Mouse (Mus musculus): ENCODE results near the gene Gm6337. TPM values are rescaled to one million over a fixed set of nuclear protein-coding genes. Genes with fewer than 3 reads are reported as not detected.
A peak's percentile ranks its signal among the peaks of the same experiment; 100 is the strongest.
"Not testable (repeated sequence)": the region's sequence is repeated elsewhere in the genome, so short reads cannot be mapped to it uniquely, and the experiment has no call there.

Gene Gm6337
- polyA plus RNA-seq (2015; fragmentation: Nextera tagmentation; extraction: Ambion mirVana): not detected in 2 replicates

DNA sequence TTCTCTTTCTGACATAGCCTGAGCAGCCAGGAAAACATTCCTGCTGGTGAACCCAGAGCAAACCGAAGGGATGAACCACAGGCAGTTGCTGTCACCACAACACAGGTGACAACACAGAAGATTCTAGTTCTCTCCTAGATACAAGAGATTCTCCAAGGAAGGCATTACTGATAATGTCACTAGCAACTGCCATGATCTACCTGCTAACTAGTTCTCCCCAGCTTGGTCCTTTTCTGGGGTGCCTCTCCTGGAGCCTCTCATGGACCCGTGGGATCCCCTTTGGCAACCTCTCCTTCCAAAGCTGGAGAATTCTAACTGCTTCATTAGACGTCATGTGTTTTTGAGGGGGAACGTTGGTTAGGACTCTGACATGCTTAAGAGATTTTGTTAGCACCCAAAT is at the start of gene Gm6337:
Gene Gm6337, minus strand, starts transcription at position 101 of the 400 bp plus-strand sequence.
- WGBS: 77% methylated on average over 2 of the region's 4 CpGs
- not testable (repeated sequence) for H3K4me2 ChIP-seq (ENCODE audit: low read depth, low read length); H3K9me3 ChIP-seq (replicated peaks; ENCODE audit: control insufficient read depth, low read length); H3K36me3 ChIP-seq (ENCODE audit: control insufficient read depth, insufficient read depth, low read length); ATAC-seq (ENCODE audit: insufficient read depth, low FRiP score); H3K4me1 ChIP-seq (ENCODE audit: control insufficient read depth, insufficient read depth, low read length); H3K9ac ChIP-seq (ENCODE audit: low read length); H3K27me3 ChIP-seq (ENCODE audit: control insufficient read depth, insufficient read depth, low read length); H3K4me3 ChIP-seq (replicated peaks; ENCODE audit: low read length); H3K27ac ChIP-seq (ENCODE audit: low read length)

GRCm38 (mm10) chr14:6107500-6107899 is 49.4 kb upstream of the Gm6337 start:
- Histone ChIP-seq H3K4me3 (replicated peaks; ENCODE audit: low read length) (peak overlapping the region; percentile 35; the same call in 1 of the 2 replicates), H3K4me2 (ENCODE audit: low read depth, low read length) (peak overlapping the region; percentile 44)
- ATAC-seq (ENCODE audit: insufficient read depth, low FRiP score); H3K27me3 ChIP-seq (ENCODE audit: control insufficient read depth, insufficient read depth, low read length); H3K4me1 ChIP-seq (ENCODE audit: control insufficient read depth, insufficient read depth, low read length); H3K27ac ChIP-seq (ENCODE audit: low read length); H3K9ac ChIP-seq (ENCODE audit: low read length); H3K9me3 ChIP-seq (replicated peaks; ENCODE audit: control insufficient read depth, low read length); H3K36me3 ChIP-seq (ENCODE audit: control insufficient read depth, insufficient read depth, low read length): not testable (repeated sequence)
- 8% methylated on average over 8 of the region's 9 CpGs for WGBS

DNA sequence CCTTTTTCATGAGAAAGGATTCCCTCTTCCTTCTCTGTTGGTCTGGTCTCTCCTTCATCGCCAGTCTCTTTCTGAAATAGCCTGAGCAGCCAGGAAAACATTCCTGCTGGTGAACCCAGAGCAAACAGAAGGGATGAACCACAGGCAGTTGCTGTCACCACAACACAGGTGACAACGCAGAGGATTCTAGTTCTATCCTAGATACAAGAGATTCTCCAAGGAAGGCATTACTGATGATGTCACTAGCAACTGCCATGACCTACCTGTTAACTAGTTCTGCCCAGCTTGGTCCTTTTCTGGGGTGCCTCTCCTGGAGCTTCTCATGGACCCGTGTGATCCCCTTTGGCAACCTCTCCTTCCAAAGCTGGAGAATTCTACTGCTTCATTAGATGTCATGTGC is 35.8 kb upstream of the Gm6337 start, which contains the start of gene Gm8206:
Gene Gm8206, minus strand, starts transcription at position 101 of the 400 bp plus-strand sequence.
- not testable (repeated sequence) for H3K27ac ChIP-seq (ENCODE audit: low read length); H3K4me2 ChIP-seq (ENCODE audit: low read depth, low read length)

More for the DNA sequence above, 35.8 kb upstream of the Gm6337 start, which contains the start of gene Gm8206:
- not testable (repeated sequence) for H3K9ac ChIP-seq (ENCODE audit: low read length); H3K4me1 ChIP-seq (ENCODE audit: control insufficient read depth, insufficient read depth, low read length); ATAC-seq (ENCODE audit: insufficient read depth, low FRiP score); H3K9me3 ChIP-seq (replicated peaks; ENCODE audit: control insufficient read depth, low read length); H3K4me3 ChIP-seq (replicated peaks; ENCODE audit: low read length); H3K27me3 ChIP-seq (ENCODE audit: control insufficient read depth, insufficient read depth, low read length); H3K36me3 ChIP-seq (ENCODE audit: control insufficient read depth, insufficient read depth, low read length)
- WGBS: 81% methylated on average over 2 of the region's 3 CpGs

Other genes with a start within 250 kb of the Gm6337 start
- gene Gm3424, start 227.9 kb downstream of the Gm6337 start, polyA plus RNA-seq (2015; fragmentation: Nextera tagmentation; extraction: Ambion mirVana): not detected in 2 replicates
- 0.42 and 0.46 TPM in 2 replicates for gene Gm8237, start 177.9 kb downstream of the Gm6337 start, polyA plus RNA-seq (2015; fragmentation: Nextera tagmentation; extraction: Ambion mirVana)
- 0.51 and 0.94 TPM in 2 replicates for gene Gm3248, start 96.5 kb downstream of the Gm6337 start, polyA plus RNA-seq (2015; fragmentation: Nextera tagmentation; extraction: Ambion mirVana)
- gene Gm3453, start 79.1 kb downstream of the Gm6337 start, polyA plus RNA-seq (2015; fragmentation: Nextera tagmentation; extraction: Ambion mirVana): not detected in 2 replicates
- gene Gm8206, start 35.7 kb upstream of the Gm6337 start, polyA plus RNA-seq (2015; fragmentation: Nextera tagmentation; extraction: Ambion mirVana): 1.4 and 2.4 TPM in 2 replicates
- 1.4 and 1.8 TPM in 2 replicates for gene Gm3468, start 50.4 kb upstream of the Gm6337 start, polyA plus RNA-seq (2015; fragmentation: Nextera tagmentation; extraction: Ambion mirVana)
- not detected in 2 replicates for gene Gm3476, start 67.5 kb upstream of the Gm6337 start, polyA plus RNA-seq (2015; fragmentation: Nextera tagmentation; extraction: Ambion mirVana)
- gene Gm21560, start 161.0 kb upstream of the Gm6337 start, polyA plus RNA-seq (2015; fragmentation: Nextera tagmentation; extraction: Ambion mirVana): not detected in 2 replicates
- gene Gm3411, start 229.0 kb upstream of the Gm6337 start, polyA plus RNA-seq (2015; fragmentation: Nextera tagmentation; extraction: Ambion mirVana): 0.82 and 1.3 TPM in 2 replicates
- gene Gm21103, start 246.6 kb upstream of the Gm6337 start, polyA plus RNA-seq (2015; fragmentation: Nextera tagmentation; extraction: Ambion mirVana): not detected in 2 replicates